Mouse (Mus musculus): ENCODE measurements around the gene Mrgpra2b. TPM values are rescaled to one million over a fixed set of nuclear protein-coding genes. Genes with fewer than 3 reads are reported as not detected.
"Not testable (repeated sequence)": the region's sequence is repeated elsewhere in the genome, so short reads cannot be mapped to it uniquely, and the experiment has no call there.

Gene Mrgpra2b
- total RNA-seq (2022) = not detected

- no peak for DNase-seq
These were observed at the start of gene Mrgpra2b for GRCm38 (mm10) chr7:47528762-47529161. Gene Mrgpra2b, minus strand, starts transcription at chr7:47528862.

GRCm38 (mm10) chr7:47516379-47516778 is 12.3 kb downstream of the Mrgpra2b start:
- DNase-seq = no peak

GRCm38 (mm10) chr7:47515050-47515449 is 13.6 kb downstream of the Mrgpra2b start:
- no peak for DNase-seq

- DNase-seq = no peak
These were observed 25.7 kb downstream of the Mrgpra2b start for GRCm38 (mm10) chr7:47502953-47503352.

GRCm38 (mm10) chr7:47491266-47491665 is 37.4 kb downstream of the Mrgpra2b start:
- not testable (repeated sequence) for DNase-seq

GRCm38 (mm10) chr7:47489438-47489837 is 39.2 kb downstream of the Mrgpra2b start:
- not testable (repeated sequence) for DNase-seq

GRCm38 (mm10) chr7:47483181-47483580 is 45.5 kb downstream of the Mrgpra2b start:
- DNase-seq = not testable (repeated sequence)

GRCm38 (mm10) chr7:47473904-47474303 is 54.8 kb downstream of the Mrgpra2b start:
- DNase-seq = not testable (repeated sequence)

GRCm38 (mm10) chr7:47465278-47465981 is 63.2 kb downstream of the Mrgpra2b start:
- DNase-seq = not testable (repeated sequence)

- DNase-seq = not testable (repeated sequence)
These were observed 76.6 kb downstream of the Mrgpra2b start, which contains the start of gene Mrgpra2a for GRCm38 (mm10) chr7:47452015-47452414. Gene Mrgpra2a, minus strand, starts transcription at chr7:47452139.

- DNase-seq = not testable (repeated sequence)
These were observed 82.9 kb downstream of the Mrgpra2b start for GRCm38 (mm10) chr7:47445729-47446128.

GRCm38 (mm10) chr7:47436463-47436862 is 92.2 kb downstream of the Mrgpra2b start:
- DNase-seq = not testable (repeated sequence)

GRCm38 (mm10) chr7:47427815-47428508 is 100.7 kb downstream of the Mrgpra2b start:
- DNase-seq = not testable (repeated sequence)

Other genes starting within 250 kb of the Mrgpra2b start
- gene Mrgpra1, start 174.6 kb downstream of the Mrgpra2b start, total RNA-seq (2022) = not detected
- not detected for gene Mrgpra2a, start 76.7 kb downstream of the Mrgpra2b start, total RNA-seq (2022)
- gene Mrgpra3, start 72.5 kb upstream of the Mrgpra2b start, total RNA-seq (2022) = not detected